Mouse (Mus musculus): ENCODE measurements at regions not wholly inside any gene's neighbourhood (a gene's known extent, or its start where the extent isn't known, plus 50 kb on each side); places are given as distances from the start of the nearest gene placed in this dataset.

- no peak for ATAC-seq (ENCODE audit: low FRiP score)
- Histone ChIP-seq H3K9me3 (replicated peaks) (no peaks in the 10 kb centered on the region), H3K27ac (no peak overlapping the region), H3K27me3 (no peaks in the 10 kb centered on the region), H3K4me2 (replicated peaks) (no peak overlapping the region), H3K36me3 (no peaks in the 10 kb centered on the region), H3K4me1 (peaks cover 3% of the 10 kb centered on the region; the same call in 1 of the 2 replicates), H3K9ac (no peak overlapping the region), H3K4me3 (no peak overlapping the region)
- 60% methylated on average over 3 of the region's 3 CpGs for WGBS
Observed at GRCm38 (mm10) chr2:64522722-64523121, 424.9 kb upstream of the Fign start.

GRCm38 (mm10) chr2:64522233-64522632 lies 424.4 kb upstream of the Fign start:
- WGBS = 52% methylated on average over 3 of the region's 3 CpGs
- H3K9ac ChIP-seq = no peak overlapping the region
- H3K27me3 ChIP-seq = no peaks in the 10 kb centered on the region
- ATAC-seq (ENCODE audit: low FRiP score) = peak; percentile 43; the same call in 1 of the 2 replicates
- H3K27ac ChIP-seq = no peak overlapping the region
- no peaks in the 10 kb centered on the region for H3K9me3 ChIP-seq (replicated peaks)
- no peak overlapping the region for H3K4me2 ChIP-seq (replicated peaks)
- peaks cover 3% of the 10 kb centered on the region; the same call in 1 of the 2 replicates for H3K4me1 ChIP-seq
- H3K4me3 ChIP-seq = no peak overlapping the region
- H3K36me3 ChIP-seq = no peaks in the 10 kb centered on the region

- Histone ChIP-seq H3K9ac (no peak overlapping the region), H3K4me1 (no peaks in the 10 kb centered on the region)
- ATAC-seq (ENCODE audit: low FRiP score) = no peak
Observed at GRCm38 (mm10) chr2:64495725-64496124, 397.9 kb upstream of the Fign start.

GRCm38 (mm10) chr2:64466412-64466970 lies 368.7 kb upstream of the Fign start:
- H3K27me3 ChIP-seq = no peaks in the 10 kb centered on the region
- H3K27ac ChIP-seq = no peak overlapping the region
- WGBS = 88% methylated on average over 12 of the region's 12 CpGs
- H3K4me3 ChIP-seq = no peak overlapping the region
- ATAC-seq (ENCODE audit: low FRiP score) = no peak
- no peaks in the 10 kb centered on the region for H3K4me1 ChIP-seq
- no peak overlapping the region for H3K4me2 ChIP-seq (replicated peaks)
- H3K9ac ChIP-seq = no peak overlapping the region
- no peaks in the 10 kb centered on the region for H3K9me3 ChIP-seq (replicated peaks)
- no peaks in the 10 kb centered on the region for H3K36me3 ChIP-seq

More at GRCm38 (mm10) chr2:64495725-64496124, 397.9 kb upstream of the Fign start:
- H3K9me3 ChIP-seq (replicated peaks) = no peaks in the 10 kb centered on the region
- H3K4me3 ChIP-seq = no peak overlapping the region
- no peaks in the 10 kb centered on the region for H3K36me3 ChIP-seq
- H3K27me3 ChIP-seq = no peaks in the 10 kb centered on the region
- H3K27ac ChIP-seq = no peak overlapping the region
- no peak overlapping the region for H3K4me2 ChIP-seq (replicated peaks)

- Histone ChIP-seq H3K36me3 (no peaks in the 10 kb centered on the region), H3K27me3 (no peaks in the 10 kb centered on the region), H3K9me3 (replicated peaks) (no peaks in the 10 kb centered on the region), H3K4me2 (replicated peaks) (no peak overlapping the region), H3K27ac (no peak overlapping the region), H3K4me1 (no peaks in the 10 kb centered on the region), H3K4me3 (no peak overlapping the region), H3K9ac (no peak overlapping the region)
- WGBS = 77% methylated on average over 8 of the region's 8 CpGs
- peak; percentile 71; the same call in 1 of the 2 replicates for ATAC-seq (ENCODE audit: low FRiP score)
Observed at GRCm38 (mm10) chr2:64462466-64463114, 364.8 kb upstream of the Fign start.

GRCm38 (mm10) chr2:64462041-64462440 lies 364.2 kb upstream of the Fign start:
- Histone ChIP-seq H3K9ac (no peak overlapping the region), H3K27ac (no peak overlapping the region), H3K36me3 (no peaks in the 10 kb centered on the region), H3K4me1 (no peaks in the 10 kb centered on the region), H3K9me3 (replicated peaks) (no peaks in the 10 kb centered on the region), H3K4me2 (replicated peaks) (no peak overlapping the region), H3K27me3 (no peaks in the 10 kb centered on the region), H3K4me3 (no peak overlapping the region)
- WGBS = 87% methylated on average over 11 of the region's 11 CpGs
- no peak for ATAC-seq (ENCODE audit: low FRiP score)

- H3K4me1 ChIP-seq = no peaks in the 10 kb centered on the region
- H3K4me3 ChIP-seq = no peak overlapping the region
- 82% methylated on average over 9 of the region's 9 CpGs for WGBS
- no peak overlapping the region for H3K9ac ChIP-seq
- ATAC-seq (ENCODE audit: low FRiP score) = no peak
- H3K27ac ChIP-seq = no peak overlapping the region
- no peaks in the 10 kb centered on the region for H3K36me3 ChIP-seq
- H3K9me3 ChIP-seq (replicated peaks) = no peaks in the 10 kb centered on the region
- H3K27me3 ChIP-seq = no peaks in the 10 kb centered on the region
- no peak overlapping the region for H3K4me2 ChIP-seq (replicated peaks)
Observed at GRCm38 (mm10) chr2:64461636-64462035, 363.8 kb upstream of the Fign start.

- Histone ChIP-seq H3K4me1 (no peaks in the 10 kb centered on the region), H3K36me3 (no peaks in the 10 kb centered on the region), H3K9me3 (replicated peaks) (no peaks in the 10 kb centered on the region), H3K27me3 (no peaks in the 10 kb centered on the region), H3K27ac (no peak overlapping the region), H3K4me2 (replicated peaks) (no peak overlapping the region), H3K9ac (no peak overlapping the region), H3K4me3 (no peak overlapping the region)
- ATAC-seq (ENCODE audit: low FRiP score) = no peak
- 67% methylated on average over 5 of the region's 5 CpGs for WGBS
Observed at GRCm38 (mm10) chr2:64458171-64458570, 360.3 kb upstream of the Fign start.

GRCm38 (mm10) chr2:64452690-64453089 lies 354.9 kb upstream of the Fign start:
- Histone ChIP-seq H3K9me3 (replicated peaks) (no peaks in the 10 kb centered on the region), H3K4me1 (peaks cover 9% of the 10 kb centered on the region), H3K27me3 (no peaks in the 10 kb centered on the region), H3K4me3 (no peak overlapping the region), H3K9ac (no peak overlapping the region), H3K27ac (peak overlapping the region; percentile 23; the same call in 1 of the 2 replicates), H3K36me3 (no peaks in the 10 kb centered on the region), H3K4me2 (replicated peaks) (no peak overlapping the region)
- WGBS = 60% methylated on average over 6 of the region's 6 CpGs
- no peak for ATAC-seq (ENCODE audit: low FRiP score)

GRCm38 (mm10) chr2:64451614-64452317 lies 353.9 kb upstream of the Fign start:
- Histone ChIP-seq H3K27me3 (no peaks in the 10 kb centered on the region), H3K9ac (no peak overlapping the region), H3K4me1 (peaks cover 9% of the 10 kb centered on the region), H3K36me3 (no peaks in the 10 kb centered on the region), H3K4me2 (replicated peaks) (peak overlapping the region; percentile 21; the same call in 1 of the 2 replicates), H3K9me3 (replicated peaks) (no peaks in the 10 kb centered on the region), H3K27ac (peak overlapping the region; percentile 70), H3K4me3 (no peak overlapping the region)
- ATAC-seq (ENCODE audit: low FRiP score) = peak; percentile 94
- WGBS = 44% methylated on average over 12 of the region's 12 CpGs

- H3K4me3 ChIP-seq = no peak overlapping the region
- no peak for ATAC-seq (ENCODE audit: low FRiP score)
- WGBS = 93% methylated on average over 3 of the region's 3 CpGs
Observed at GRCm38 (mm10) chr2:64443171-64443570, 345.3 kb upstream of the Fign start.

GRCm38 (mm10) chr2:64440961-64441360 lies 343.1 kb upstream of the Fign start:
- Histone ChIP-seq H3K9me3 (replicated peaks) (no peaks in the 10 kb centered on the region), H3K27me3 (no peaks in the 10 kb centered on the region), H3K4me1 (no peaks in the 10 kb centered on the region), H3K9ac (no peak overlapping the region), H3K36me3 (no peaks in the 10 kb centered on the region), H3K27ac (no peak overlapping the region), H3K4me2 (replicated peaks) (no peak overlapping the region), H3K4me3 (no peak overlapping the region)
- 89% methylated on average over 2 of the region's 2 CpGs for WGBS
- no peak for ATAC-seq (ENCODE audit: low FRiP score)

More at GRCm38 (mm10) chr2:64443171-64443570, 345.3 kb upstream of the Fign start:
- Histone ChIP-seq H3K4me1 (no peaks in the 10 kb centered on the region), H3K9ac (no peak overlapping the region), H3K4me2 (replicated peaks) (no peak overlapping the region), H3K27me3 (no peaks in the 10 kb centered on the region), H3K36me3 (no peaks in the 10 kb centered on the region), H3K27ac (no peak overlapping the region), H3K9me3 (replicated peaks) (no peaks in the 10 kb centered on the region)

All from hindbrain, embryonic 12.5 days (tissue).